Comparison of ENCODE assay signal across 9 mouse cellular contexts in the genomic region with DNA sequence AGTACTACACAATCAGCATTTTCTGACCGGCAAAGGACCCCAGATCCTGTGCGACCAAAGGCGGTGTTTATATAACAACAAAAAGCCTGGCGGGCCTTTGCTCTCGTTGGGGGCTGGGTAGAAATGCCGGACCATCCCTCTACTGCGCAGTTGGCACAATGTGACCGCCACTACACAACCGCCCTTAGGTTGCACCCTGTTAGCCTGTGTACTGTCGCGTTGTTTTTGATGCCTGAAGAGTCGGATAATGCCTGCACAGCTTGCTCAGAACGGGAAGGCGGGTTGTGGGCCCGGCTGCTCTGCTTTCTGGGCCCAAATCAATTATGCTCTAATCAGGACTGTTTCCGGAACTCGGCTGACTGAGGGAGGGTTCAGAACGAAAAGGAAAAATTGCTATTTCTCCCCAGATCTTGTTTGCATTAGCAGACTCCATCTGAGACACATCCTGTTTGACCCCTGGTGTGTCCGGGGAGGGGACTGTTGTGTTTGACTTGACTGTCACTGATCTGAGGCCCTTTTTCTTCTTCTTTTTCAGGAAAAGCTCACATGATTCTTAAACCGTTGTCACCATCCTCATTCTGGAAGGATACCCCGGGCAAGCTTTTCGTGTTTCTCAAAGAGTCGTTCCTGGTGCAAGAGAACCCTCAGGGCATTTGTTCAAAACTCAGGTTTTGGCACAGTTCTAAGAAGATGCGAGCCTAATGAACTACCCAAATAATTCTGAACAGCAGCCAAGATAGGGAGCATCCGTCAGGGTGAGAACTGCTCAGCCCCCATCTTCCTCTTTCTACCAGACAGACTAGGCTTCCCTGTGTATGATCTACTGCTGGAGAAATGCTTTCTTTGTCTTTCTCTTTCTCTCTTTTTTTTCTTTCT. TPM values are rescaled to one million over a fixed set of nuclear protein-coding genes. Genes with fewer than 3 reads are reported as not detected.
DNase-seq lines count a peak whose midpoint lies in the region; ATAC-seq lines count a peak whose summit lies in the region.
"Had no signal": no experiment of that assay in that cellular context is flagged by ENCODE, and none has a peak within 500 bp of the region (broad histone marks: within the 10 kb centered on the region; RNA-seq: fewer than 3 reads in every experiment).

No protein-coding gene starts in this region.

- H3K27me3 ChIP-seq in embryonic facial prominence, embryonic 12.5 days: no peaks in the 10 kb centered on the region
- H3K27me3 ChIP-seq in limb, embryonic 15.5 days: no peaks in the 10 kb centered on the region
- H3K27me3 ChIP-seq in neural tube, embryonic 11.5 days (ENCODE audit: control insufficient read depth, insufficient read depth, low read length): no peaks in the 10 kb centered on the region

- DNase-seq in adrenal gland, postnatal 14 days: peak; percentile 31
- no peak for DNase-seq in adrenal gland, adult 18-20 months (ENCODE audit: low spot score in 2 of 2)
- peak; percentile 36 to 50 for DNase-seq in heart, postnatal 36 days
- peak; percentile 45 for DNase-seq in neural tube, embryonic 11.5 days (ENCODE audit: low spot score)
- no peak for DNase-seq in gastrocnemius, postnatal 36 days

- peaks cover 36% of the 10 kb centered on the region for H3K4me1 ChIP-seq in embryonic facial prominence, embryonic 12.5 days
- H3K4me1 ChIP-seq in limb, embryonic 15.5 days: peaks cover 18% of the 10 kb centered on the region
- H3K4me1 ChIP-seq in neural tube, embryonic 11.5 days (ENCODE audit: control insufficient read depth, insufficient read depth, low read length): no peaks in the 10 kb centered on the region; the same call in 1 of the 2 replicates

- H3K27ac ChIP-seq in embryonic facial prominence, embryonic 12.5 days: peak overlapping the region; percentile 90
- H3K27ac ChIP-seq in limb, embryonic 15.5 days: peak overlapping the region; percentile 22; the same call in 1 of the 2 replicates
- H3K27ac ChIP-seq in neural tube, embryonic 11.5 days (ENCODE audit: low read depth, low read length): no peak overlapping the region

- no peak; the same call in 1 of the 2 replicates for ATAC-seq in embryonic facial prominence, embryonic 12.5 days (ENCODE audit: insufficient number of reproducible peaks, insufficient read depth, low FRiP score, low TSS enrichment)
- no peak for ATAC-seq in limb, embryonic 15.5 days (ENCODE audit: insufficient number of reproducible peaks, low FRiP score, low TSS enrichment, low read depth)
- ATAC-seq in neural tube, embryonic 11.5 days (ENCODE audit: insufficient read depth, low FRiP score, low TSS enrichment): no peak
- no peak for ATAC-seq in erythroblast, adult 5-6 weeks (replicated peaks; ENCODE audit: low FRiP score, poor library complexity, severe bottlenecking)

- intact Hi-C loops in heart, postnatal 36 days (cut with DNase I): no loop called here
- intact Hi-C loops in gastrocnemius, postnatal 36 days (cut with DNase I): no loop called here

- H3K36me3 ChIP-seq in embryonic facial prominence, embryonic 12.5 days: no peaks in the 10 kb centered on the region
- H3K36me3 ChIP-seq in limb, embryonic 15.5 days: no peaks in the 10 kb centered on the region
- H3K36me3 ChIP-seq in neural tube, embryonic 11.5 days (ENCODE audit: control insufficient read depth, insufficient read depth, low read length): no peaks in the 10 kb centered on the region

- H3K9me3 ChIP-seq in embryonic facial prominence, embryonic 12.5 days: no peaks in the 10 kb centered on the region
- H3K9me3 ChIP-seq in limb, embryonic 15.5 days: no peaks in the 10 kb centered on the region
- no peaks in the 10 kb centered on the region for H3K9me3 ChIP-seq in neural tube, embryonic 11.5 days (ENCODE audit: control insufficient read depth, low read length)

- peak overlapping the region; percentile 35 for H3K4me2 ChIP-seq in embryonic facial prominence, embryonic 12.5 days (replicated peaks)
- H3K4me2 ChIP-seq in limb, embryonic 15.5 days: no peak overlapping the region
- peak overlapping the region; percentile 21; the same call in 1 of the 2 replicates for H3K4me2 ChIP-seq in neural tube, embryonic 11.5 days (ENCODE audit: low read depth)

- H3K4me3 ChIP-seq in embryonic facial prominence, embryonic 12.5 days: 0 out of 2 replicates have a peak overlapping the region, but pooled peaks have one; percentile 3
- H3K4me3 ChIP-seq in limb, embryonic 15.5 days: no peak overlapping the region
- no peak overlapping the region for H3K4me3 ChIP-seq in neural tube, embryonic 11.5 days (ENCODE audit: low read depth, low read length)
- H3K4me3 ChIP-seq: erythroblast, embryonic 14.5 days had no signal

- no peak overlapping the region for H3K9ac ChIP-seq in embryonic facial prominence, embryonic 12.5 days
- no peak overlapping the region for H3K9ac ChIP-seq in limb, embryonic 15.5 days
- H3K9ac ChIP-seq in neural tube, embryonic 11.5 days (ENCODE audit: low read length): no peak overlapping the region

- WGBS in embryonic facial prominence, embryonic 12.5 days: 12% methylated on average over 25 of the region's 25 CpGs
- 37% methylated on average over 25 of the region's 25 CpGs for WGBS in limb, embryonic 15.5 days
- WGBS in neural tube, embryonic 11.5 days: 44% methylated on average over 25 of the region's 25 CpGs

RNA-seq across cellular contexts. Expression of a gene that starts 47.5 kb away (rescaled TPM):
- total RNA-seq in adrenal gland, postnatal 14 days (2021): 104 and 108 TPM in 2 replicates
- total RNA-seq in adrenal gland, adult 18-20 months (2021): 10 to 100 TPM; 57.8 to 83.8 TPM
- 163 and 167 TPM in 2 replicates for polyA plus RNA-seq in embryonic facial prominence, embryonic 12.5 days (2016; fragmentation: Nextera tagmentation; extraction: Ambion mirVana)
- 10 to 100 TPM; 79.1 to 85.7 TPM for total RNA-seq in heart, postnatal 36 days (2021)
- 144 and 161 TPM in 2 replicates for polyA plus RNA-seq in limb, embryonic 15.5 days (2015; fragmentation: Nextera tagmentation; extraction: Ambion mirVana)
- polyA plus RNA-seq in neural tube, embryonic 11.5 days (2014; fragmentation: Nextera tagmentation; extraction: Ambion mirVana): 168 and 170 TPM in 2 replicates
- 17.1 and 32.0 TPM in 2 replicates for total RNA-seq in erythroblast, adult 5-6 weeks (2015; ENCODE audit: low replicate concordance)
- total RNA-seq in erythroblast, adult 5-6 weeks (2017; ENCODE audit: low replicate concordance): 21.7 and 28.4 TPM in 2 replicates
- 10 to 100 TPM; 41.8 to 52.1 TPM for total RNA-seq in gastrocnemius, postnatal 36 days (2021)

RNA-seq across cellular contexts. Expression of a gene that starts 52.7 kb away (rescaled TPM):
- total RNA-seq in adrenal gland, postnatal 14 days (2021): 67.6 and 74.5 TPM in 2 replicates
- total RNA-seq in adrenal gland, adult 18-20 months (2021): 10 to 100 TPM; 29.2 to 39.1 TPM
- polyA plus RNA-seq in embryonic facial prominence, embryonic 12.5 days (2016; fragmentation: Nextera tagmentation; extraction: Ambion mirVana): 83.4 and 90.5 TPM in 2 replicates
- total RNA-seq in heart, postnatal 36 days (2021): 10 to 100 TPM; 45.2 to 48.6 TPM
- polyA plus RNA-seq in limb, embryonic 15.5 days (2015; fragmentation: Nextera tagmentation; extraction: Ambion mirVana): 97.1 and 98.7 TPM in 2 replicates
- polyA plus RNA-seq in neural tube, embryonic 11.5 days (2014; fragmentation: Nextera tagmentation; extraction: Ambion mirVana): 57.2 and 59.2 TPM in 2 replicates
- total RNA-seq in erythroblast, adult 5-6 weeks (2015; ENCODE audit: low replicate concordance): 38.0 and 46.8 TPM in 2 replicates
- total RNA-seq in erythroblast, adult 5-6 weeks (2017; ENCODE audit: low replicate concordance): 35.1 and 35.5 TPM in 2 replicates
- 10 to 100 TPM; 20.0 to 20.7 TPM for total RNA-seq in gastrocnemius, postnatal 36 days (2021)

Comparison
In these comparisons a context has a peak if more than half of its experiments do, and no peak if none do; other contexts are left out.
1. DNase-seq: peak in adrenal gland, postnatal 14 days (single experiment), heart, postnatal 36 days (2 of 2) and neural tube, embryonic 11.5 days (single experiment); none in adrenal gland, adult 18-20 months (0 of 2) and gastrocnemius, postnatal 36 days (0 of 2).